In genomic region chr6:17840431-17840830, GRCm38 (mm10) we compare ENCODE assay signal across 19 mouse cellular contexts.
DNase-seq lines count a peak whose midpoint lies in the region; ATAC-seq and TF ChIP-seq lines count a peak whose summit lies in the region.
"Had no signal": no experiment of that assay in that cellular context is flagged by ENCODE, and none has a peak within 500 bp of the region (broad histone marks: within the 10 kb centered on the region; RNA-seq: fewer than 3 reads in every experiment).

No protein-coding gene starts in this region.

- H3K9me3 ChIP-seq in forebrain, embryonic 13.5 days (replicated peaks): no peaks in the 10 kb centered on the region
- H3K9me3 ChIP-seq in forebrain, embryonic 14.5 days (replicated peaks; ENCODE audit: control insufficient read depth, low read length): no peaks in the 10 kb centered on the region
- no peaks in the 10 kb centered on the region for H3K9me3 ChIP-seq in hindbrain, embryonic 16.5 days (ENCODE audit: control insufficient read depth, low read length)
- H3K9me3 ChIP-seq in hindbrain, embryonic 12.5 days (replicated peaks): no peaks in the 10 kb centered on the region
- no peaks in the 10 kb centered on the region for H3K9me3 ChIP-seq in hindbrain, postnatal 0 days (ENCODE audit: low read length)
- H3K9me3 ChIP-seq in intestine, postnatal 0 days (ENCODE audit: control insufficient read depth): no peaks in the 10 kb centered on the region
- H3K9me3 ChIP-seq: embryonic facial prominence, embryonic 15.5 days; forebrain, embryonic 10.5 days; midbrain, embryonic 12.5 days; stomach, embryonic 15.5 days had no signal

- no peak for DNase-seq in forebrain, embryonic 14.5 days (ENCODE audit: low spot score)
- peak; percentile 62 for DNase-seq in ES-CJ7 (ENCODE audit: low read depth, low spot score)
- DNase-seq in hindbrain, postnatal 0 days (ENCODE audit: low spot score): no peak
- DNase-seq in urinary bladder, postnatal 14 days (ENCODE audit: low spot score): no peak
- DNase-seq: adrenal gland, postnatal 36 days; cerebellum, adult 8-10 months; kidney, adult 9 months; lung, embryonic 14.5 days; thymus, postnatal 25 days had no signal

- H3K4me1 ChIP-seq in forebrain, embryonic 13.5 days: no peaks in the 10 kb centered on the region
- no peaks in the 10 kb centered on the region for H3K4me1 ChIP-seq in forebrain, embryonic 14.5 days (ENCODE audit: control insufficient read depth, insufficient read depth, low read length)
- no peaks in the 10 kb centered on the region for H3K4me1 ChIP-seq in hindbrain, embryonic 16.5 days (ENCODE audit: control insufficient read depth, insufficient read depth, low read depth, low read length)
- H3K4me1 ChIP-seq in hindbrain, embryonic 12.5 days: no peaks in the 10 kb centered on the region
- no peaks in the 10 kb centered on the region for H3K4me1 ChIP-seq in hindbrain, postnatal 0 days (ENCODE audit: insufficient read depth, low read length)
- no peaks in the 10 kb centered on the region for H3K4me1 ChIP-seq in intestine, postnatal 0 days (replicated peaks; ENCODE audit: control insufficient read depth, insufficient read depth, low read length)
- H3K4me1 ChIP-seq: embryonic facial prominence, embryonic 15.5 days; forebrain, embryonic 10.5 days; midbrain, embryonic 12.5 days; stomach, embryonic 15.5 days had no signal

- no peak overlapping the region for H3K4me3 ChIP-seq in forebrain, embryonic 13.5 days
- no peak overlapping the region for H3K4me3 ChIP-seq in forebrain, embryonic 14.5 days (ENCODE audit: low read depth, low read length)
- H3K4me3 ChIP-seq in hindbrain, embryonic 16.5 days (ENCODE audit: low read length): no peak overlapping the region
- H3K4me3 ChIP-seq in hindbrain, embryonic 12.5 days: no peak overlapping the region
- H3K4me3 ChIP-seq in hindbrain, postnatal 0 days (ENCODE audit: low read length): no peak overlapping the region
- H3K4me3 ChIP-seq in intestine, postnatal 0 days (ENCODE audit: low read depth, low read length): no peak overlapping the region
- H3K4me3 ChIP-seq: embryonic facial prominence, embryonic 15.5 days; forebrain, embryonic 10.5 days; midbrain, embryonic 12.5 days; stomach, embryonic 15.5 days had no signal

- no peaks in the 10 kb centered on the region for H3K27me3 ChIP-seq in forebrain, embryonic 13.5 days
- no peaks in the 10 kb centered on the region for H3K27me3 ChIP-seq in forebrain, embryonic 14.5 days (replicated peaks; ENCODE audit: control insufficient read depth, insufficient read depth, low read length)
- no peaks in the 10 kb centered on the region for H3K27me3 ChIP-seq in hindbrain, embryonic 16.5 days (replicated peaks; ENCODE audit: control insufficient read depth, insufficient read depth, low read length)
- no peaks in the 10 kb centered on the region for H3K27me3 ChIP-seq in hindbrain, embryonic 12.5 days
- H3K27me3 ChIP-seq in hindbrain, postnatal 0 days (ENCODE audit: insufficient read depth, low read length): no peaks in the 10 kb centered on the region
- no peaks in the 10 kb centered on the region for H3K27me3 ChIP-seq in intestine, postnatal 0 days (replicated peaks; ENCODE audit: control insufficient read depth, insufficient read depth, low read length)
- H3K27me3 ChIP-seq: embryonic facial prominence, embryonic 15.5 days; midbrain, embryonic 12.5 days; stomach, embryonic 15.5 days had no signal

- 82% methylated on average over 29 of the region's 29 CpGs for WGBS in forebrain, embryonic 13.5 days
- 81% methylated on average over 29 of the region's 29 CpGs for whole genome bisulfite sequencing in forebrain, embryonic 14.5 days
- WGBS in hindbrain, embryonic 16.5 days: 72% methylated on average over 29 of the region's 29 CpGs
- WGBS in hindbrain, embryonic 12.5 days: 77% methylated on average over 29 of the region's 29 CpGs
- 82% methylated on average over 29 of the region's 29 CpGs for WGBS in hindbrain, postnatal 0 days
- 82% methylated on average over 29 of the region's 29 CpGs for WGBS in intestine, postnatal 0 days

- H3K36me3 ChIP-seq in forebrain, embryonic 13.5 days (ENCODE audit: poor library complexity, severe bottlenecking): peaks cover 14% of the 10 kb centered on the region; the same call in 1 of the 2 replicates
- peaks cover 12% of the 10 kb centered on the region for H3K36me3 ChIP-seq in forebrain, embryonic 14.5 days (ENCODE audit: control insufficient read depth, insufficient read depth, low read length)
- peaks cover 3% of the 10 kb centered on the region; the same call in 1 of the 2 replicates for H3K36me3 ChIP-seq in hindbrain, embryonic 16.5 days (ENCODE audit: control insufficient read depth, insufficient read depth, low read length)
- peaks cover 8% of the 10 kb centered on the region; the same call in 1 of the 2 replicates for H3K36me3 ChIP-seq in hindbrain, embryonic 12.5 days
- H3K36me3 ChIP-seq in hindbrain, postnatal 0 days (ENCODE audit: insufficient read depth, low read length): no peaks in the 10 kb centered on the region
- H3K36me3 ChIP-seq in intestine, postnatal 0 days (ENCODE audit: control insufficient read depth, insufficient read depth): no peaks in the 10 kb centered on the region
- H3K36me3 ChIP-seq: embryonic facial prominence, embryonic 15.5 days; stomach, embryonic 15.5 days had no signal

- TF ChIP-seq CTCF in hindbrain, postnatal 0 days (IDR thresholded peaks at IDR 0.05; ENCODE audit: low read depth): no peak
- no peak for TF ChIP-seq CTCF in intestine, postnatal 0 days (IDR thresholded peaks at IDR 0.05; ENCODE audit: low read depth)

- ATAC-seq in forebrain, embryonic 13.5 days: peak; percentile 36; the same call in 1 of the 2 replicates
- no peak for ATAC-seq in forebrain, embryonic 14.5 days
- ATAC-seq in hindbrain, embryonic 16.5 days: peak; percentile 37; the same call in 1 of the 2 replicates
- no peak; the same call in 1 of the 2 replicates for ATAC-seq in hindbrain, embryonic 12.5 days (ENCODE audit: low FRiP score)
- peak; percentile 56; the same call in 1 of the 2 replicates for ATAC-seq in hindbrain, postnatal 0 days
- ATAC-seq in intestine, postnatal 0 days: no peak
- ATAC-seq: CD4-positive, CD25-positive, alpha-beta regulatory T cell, adult 4 months had no signal

- H3K27ac ChIP-seq in forebrain, embryonic 13.5 days: no peak overlapping the region
- H3K27ac ChIP-seq in forebrain, embryonic 14.5 days (ENCODE audit: low read depth, low read length): no peak overlapping the region
- no peak overlapping the region for H3K27ac ChIP-seq in hindbrain, embryonic 16.5 days (ENCODE audit: low read depth, low read length)
- no peak overlapping the region for H3K27ac ChIP-seq in hindbrain, embryonic 12.5 days
- no peak overlapping the region for H3K27ac ChIP-seq in hindbrain, postnatal 0 days
- no peak overlapping the region for H3K27ac ChIP-seq in intestine, postnatal 0 days (ENCODE audit: low read depth, low read length)
- H3K27ac ChIP-seq: embryonic facial prominence, embryonic 15.5 days; forebrain, embryonic 10.5 days; midbrain, embryonic 12.5 days; stomach, embryonic 15.5 days had no signal

- no peak overlapping the region for H3K9ac ChIP-seq in forebrain, embryonic 13.5 days
- no peak overlapping the region for H3K9ac ChIP-seq in forebrain, embryonic 14.5 days (ENCODE audit: low read length)
- no peak overlapping the region for H3K9ac ChIP-seq in hindbrain, embryonic 16.5 days (ENCODE audit: low read depth, low read length)
- no peak overlapping the region for H3K9ac ChIP-seq in hindbrain, embryonic 12.5 days
- no peak overlapping the region for H3K9ac ChIP-seq in hindbrain, postnatal 0 days (replicated peaks; ENCODE audit: low read length)
- no peak overlapping the region for H3K9ac ChIP-seq in intestine, postnatal 0 days (ENCODE audit: low read depth, low read length)
- H3K9ac ChIP-seq: embryonic facial prominence, embryonic 15.5 days; lung, embryonic 14.5 days; midbrain, embryonic 12.5 days; stomach, embryonic 15.5 days had no signal

- no peak overlapping the region for H3K4me2 ChIP-seq in forebrain, embryonic 13.5 days
- no peak overlapping the region for H3K4me2 ChIP-seq in forebrain, embryonic 14.5 days (ENCODE audit: low read length)
- no peak overlapping the region for H3K4me2 ChIP-seq in hindbrain, embryonic 16.5 days (ENCODE audit: low read length)
- H3K4me2 ChIP-seq in hindbrain, embryonic 12.5 days (replicated peaks): no peak overlapping the region
- H3K4me2 ChIP-seq in hindbrain, postnatal 0 days (ENCODE audit: low read depth, low read length): no peak overlapping the region
- no peak overlapping the region for H3K4me2 ChIP-seq in intestine, postnatal 0 days (replicated peaks; ENCODE audit: low read depth)
- H3K4me2 ChIP-seq: embryonic facial prominence, embryonic 15.5 days; liver, embryonic 11.5 days; lung, embryonic 14.5 days; midbrain, embryonic 12.5 days; stomach, embryonic 15.5 days had no signal

Comparison
In these comparisons a context has a peak if more than half of its experiments do, and no peak if none do; other contexts are left out.
1. ATAC-seq: peak in forebrain, embryonic 13.5 days (single experiment), hindbrain, embryonic 16.5 days (single experiment) and hindbrain, postnatal 0 days (single experiment); none in forebrain, embryonic 14.5 days (single experiment), hindbrain, embryonic 12.5 days (single experiment) and intestine, postnatal 0 days (single experiment).